Comparison of ENCODE assay signal across 15 mouse cellular contexts in genomic region chr17:35080248-35080647, GRCm38 (mm10). TPM values are rescaled to one million over a fixed set of nuclear protein-coding genes. Genes with fewer than 3 reads are reported as not detected.
DNase-seq lines count a peak whose midpoint lies in the region; ATAC-seq and TF ChIP-seq lines count a peak whose summit lies in the region.
"Had no signal": no experiment of that assay in that cellular context is flagged by ENCODE, and none has a peak within 500 bp of the region (broad histone marks: within the 10 kb centered on the region; RNA-seq: fewer than 3 reads in every experiment).

No protein-coding gene starts in this region.

- intact Hi-C loops in left cerebral cortex, postnatal 14 days (cut with DNase I): no loop called here

- 71% methylated on average over 6 of the region's 6 CpGs for WGBS in hindbrain, embryonic 11.5 days
- 65% methylated on average over 6 of the region's 6 CpGs for WGBS in hindbrain, postnatal 0 days
- WGBS in liver, postnatal 0 days (ENCODE audit: insufficient replicate concordance): 32% methylated on average over 6 of the region's 6 CpGs
- 64% methylated on average over 6 of the region's 6 CpGs for WGBS in hindbrain, embryonic 12.5 days

- TF ChIP-seq POLR2A in MEL (IDR thresholded peaks at IDR 0.05; ENCODE audit: control insufficient read depth in 1 of 2, insufficient read depth in 1 of 2, low read depth in 1 of 2, low read length in 2 of 2, poor library complexity in 1 of 2): peak in 1 of 2 experiments; percentile 31; a peak in 1 of 4 replicates

- no peak for DNase-seq in hindbrain, embryonic 11.5 days (ENCODE audit: low spot score)
- DNase-seq in hindbrain, postnatal 0 days (ENCODE audit: low spot score): no peak
- DNase-seq in MEL (ENCODE audit: low read depth, low spot score): no peak
- no peak for DNase-seq in liver, postnatal 0 days
- DNase-seq in left cerebral cortex, postnatal 14 days (ENCODE audit: low spot score in 2 of 2): no peak
- DNase-seq: adrenal gland, adult 8-10 months; kidney, postnatal 25 days; layer of hippocampus, postnatal 36 days; thymus, postnatal 4 days had no signal

- no peak for TF ChIP-seq RAD21 in MEL (IDR thresholded peaks at IDR 0.05; ENCODE audit: low read depth, low read length)

- no peak overlapping the region for H3K4me3 ChIP-seq in hindbrain, embryonic 11.5 days (ENCODE audit: low read depth, low read length)
- H3K4me3 ChIP-seq in hindbrain, postnatal 0 days (ENCODE audit: low read length): no peak overlapping the region
- H3K4me3 ChIP-seq in MEL (ENCODE audit: control insufficient read depth in 1 of 2, insufficient read depth in 1 of 2, low read depth in 2 of 2, low read length in 2 of 2): peak overlapping the region; percentile 3 to 19; a peak in 2 of 4 replicates
- peak overlapping the region; percentile 59 for H3K4me3 ChIP-seq in erythroblast, embryonic 14.5 days (replicated peaks)
- H3K4me3 ChIP-seq in liver, postnatal 0 days (ENCODE audit: low read depth, low read length): peak overlapping the region; percentile 17; the same call in 1 of the 2 replicates
- no peak overlapping the region for H3K4me3 ChIP-seq in hindbrain, embryonic 12.5 days
- H3K4me3 ChIP-seq: myocyte had no signal

- H3K9me3 ChIP-seq in hindbrain, embryonic 11.5 days (ENCODE audit: control insufficient read depth, low read length): no peaks in the 10 kb centered on the region
- no peaks in the 10 kb centered on the region for H3K9me3 ChIP-seq in hindbrain, postnatal 0 days (ENCODE audit: low read length)
- H3K9me3 ChIP-seq in MEL (replicated peaks; ENCODE audit: insufficient read depth, low read length): no peaks in the 10 kb centered on the region
- H3K9me3 ChIP-seq in erythroblast, embryonic 14.5 days (ENCODE audit: control insufficient read depth, low read length): peaks cover 2% of the 10 kb centered on the region
- no peaks in the 10 kb centered on the region for H3K9me3 ChIP-seq in liver, postnatal 0 days (ENCODE audit: low read length)
- H3K9me3 ChIP-seq in hindbrain, embryonic 12.5 days (replicated peaks): no peaks in the 10 kb centered on the region

- H3K9ac ChIP-seq in hindbrain, embryonic 11.5 days (ENCODE audit: low read depth, low read length): 0 out of 2 replicates have a peak overlapping the region, but pooled peaks have one; percentile 21
- no peak overlapping the region for H3K9ac ChIP-seq in hindbrain, postnatal 0 days (replicated peaks; ENCODE audit: low read length)
- H3K9ac ChIP-seq in MEL (ENCODE audit: control insufficient read depth, low read depth, low read length, poor library complexity, severe bottlenecking): peak overlapping the region; percentile 50
- peak overlapping the region; percentile 33; the same call in 1 of the 2 replicates for H3K9ac ChIP-seq in liver, postnatal 0 days (replicated peaks)
- no peak overlapping the region for H3K9ac ChIP-seq in hindbrain, embryonic 12.5 days

- no peaks in the 10 kb centered on the region for H3K27me3 ChIP-seq in hindbrain, embryonic 11.5 days (ENCODE audit: control insufficient read depth, insufficient read depth, low read length)
- no peaks in the 10 kb centered on the region for H3K27me3 ChIP-seq in hindbrain, postnatal 0 days (ENCODE audit: insufficient read depth, low read length)
- H3K27me3 ChIP-seq in MEL (ENCODE audit: control insufficient read depth in 1 of 2, insufficient read depth in 2 of 2, low read length in 2 of 2): no peaks in the 10 kb centered on the region
- peaks cover 27% of the 10 kb centered on the region for H3K27me3 ChIP-seq in erythroblast, embryonic 14.5 days (ENCODE audit: control insufficient read depth)
- 0 out of 2 replicates have a peak, but pooled peaks cover 4% of the 10 kb centered on the region for H3K27me3 ChIP-seq in liver, postnatal 0 days (ENCODE audit: insufficient read depth, low read length)
- peaks cover 3% of the 10 kb centered on the region; the same call in 1 of the 2 replicates for H3K27me3 ChIP-seq in hindbrain, embryonic 12.5 days

- ATAC-seq in hindbrain, embryonic 11.5 days (ENCODE audit: low FRiP score): no peak
- no peak for ATAC-seq in hindbrain, postnatal 0 days
- peak; percentile 48 for ATAC-seq in liver, postnatal 0 days
- ATAC-seq in hindbrain, embryonic 12.5 days (ENCODE audit: low FRiP score): no peak

- no peak overlapping the region for H3K4me2 ChIP-seq in hindbrain, embryonic 11.5 days (replicated peaks; ENCODE audit: low read depth, low read length)
- H3K4me2 ChIP-seq in hindbrain, postnatal 0 days (ENCODE audit: low read depth, low read length): no peak overlapping the region
- peak overlapping the region; percentile 51 for H3K4me2 ChIP-seq in liver, postnatal 0 days (ENCODE audit: low read depth, low read length)
- H3K4me2 ChIP-seq in hindbrain, embryonic 12.5 days (replicated peaks): no peak overlapping the region

- no peaks in the 10 kb centered on the region for H3K79me2 ChIP-seq in MEL (ENCODE audit: control insufficient read depth, insufficient read depth, low read length, poor library complexity)

- H3K4me1 ChIP-seq in hindbrain, embryonic 11.5 days (replicated peaks; ENCODE audit: control insufficient read depth, insufficient read depth, low read length): 0 out of 2 replicates have a peak, but pooled peaks cover 7% of the 10 kb centered on the region
- H3K4me1 ChIP-seq in hindbrain, postnatal 0 days (ENCODE audit: insufficient read depth, low read length): no peaks in the 10 kb centered on the region
- H3K4me1 ChIP-seq in MEL (ENCODE audit: control insufficient read depth in 1 of 2, insufficient read depth in 2 of 2, low read length in 2 of 2): peaks cover 20 to 52% of the 10 kb centered on the region in 2 experiments
- H3K4me1 ChIP-seq in erythroblast, embryonic 14.5 days (ENCODE audit: control insufficient read depth): peaks cover 54% of the 10 kb centered on the region
- H3K4me1 ChIP-seq in liver, postnatal 0 days (ENCODE audit: insufficient read depth): peaks cover 14% of the 10 kb centered on the region
- H3K4me1 ChIP-seq in hindbrain, embryonic 12.5 days: peaks cover 18% of the 10 kb centered on the region

- no peak for TF ChIP-seq CTCF in hindbrain, postnatal 0 days (IDR thresholded peaks at IDR 0.05; ENCODE audit: low read depth)
- no peak for TF ChIP-seq CTCF in MEL (IDR thresholded peaks at IDR 0.05 in 2 of 3, conservative IDR thresholded peaks at IDR 0.05 in 1 of 3; ENCODE audit: control insufficient read depth in 1 of 3, insufficient read depth in 1 of 3, low read depth in 2 of 3, low read length in 3 of 3, poor library complexity in 1 of 3, severe bottlenecking in 1 of 3)
- no peak for TF ChIP-seq CTCF in liver, postnatal 0 days (IDR thresholded peaks at IDR 0.05; ENCODE audit: low read depth)

- no peak overlapping the region for H3K27ac ChIP-seq in hindbrain, embryonic 11.5 days (ENCODE audit: low read depth, low read length)
- H3K27ac ChIP-seq in hindbrain, postnatal 0 days: no peak overlapping the region
- peak overlapping the region; percentile 94 for H3K27ac ChIP-seq in MEL (ENCODE audit: control insufficient read depth, low read depth, low read length)
- peak overlapping the region; percentile 50 for H3K27ac ChIP-seq in liver, postnatal 0 days (ENCODE audit: low read depth)
- H3K27ac ChIP-seq in hindbrain, embryonic 12.5 days: no peak overlapping the region
- H3K27ac ChIP-seq: macrophage had no signal

- TF ChIP-seq EP300 in MEL (IDR thresholded peaks at IDR 0.05; ENCODE audit: low read depth in 1 of 2, low read length in 2 of 2): no peak
- no peak for TF ChIP-seq EP300 in liver, postnatal 0 days (IDR thresholded peaks at IDR 0.05; ENCODE audit: low read depth)

- H3K36me3 ChIP-seq in hindbrain, embryonic 11.5 days (ENCODE audit: control insufficient read depth, insufficient read depth, low read length): no peaks in the 10 kb centered on the region
- H3K36me3 ChIP-seq in hindbrain, postnatal 0 days (ENCODE audit: insufficient read depth, low read length): no peaks in the 10 kb centered on the region
- H3K36me3 ChIP-seq in MEL (ENCODE audit: control insufficient read depth in 1 of 2, insufficient read depth in 2 of 2, low read length in 2 of 2): peaks cover 0 to 38% of the 10 kb centered on the region in 2 experiments; a peak in 2 of 4 replicates
- no peaks in the 10 kb centered on the region for H3K36me3 ChIP-seq in erythroblast, embryonic 14.5 days (ENCODE audit: control insufficient read depth)
- no peaks in the 10 kb centered on the region for H3K36me3 ChIP-seq in liver, postnatal 0 days (replicated peaks; ENCODE audit: insufficient read depth, low read length)
- H3K36me3 ChIP-seq in hindbrain, embryonic 12.5 days: no peaks in the 10 kb centered on the region

RNA-seq across cellular contexts. Expression of gene Ly6g6d, which starts 2.4 kb away (rescaled TPM):
- 1.0 and 2.7 TPM in 2 replicates for polyA plus RNA-seq in hindbrain, embryonic 11.5 days (2014; fragmentation: Nextera tagmentation; extraction: Ambion mirVana)
- total RNA-seq in hindbrain, postnatal 0 days (2014; rRNA removed): 0.78 TPM in 1 of 2 replicates, not detected in the other
- 1.3 and 1.9 TPM in 2 replicates for polyA plus RNA-seq in hindbrain, postnatal 0 days (2015; fragmentation: Nextera tagmentation; extraction: Ambion mirVana)
- total RNA-seq in MEL (2012; rRNA removed): 2.1 and 5.5 TPM in 2 replicates
- 1 to 10 TPM in 1 of 2 experiments, not detected in 1; 4.4 TPM for polyA plus RNA-seq in MEL (2012; ENCODE audit: insufficient read depth in 1 of 2, insufficient read length in 2 of 2, low read depth in 1 of 2, low replicate concordance in 2 of 2, missing spikeins in 1 of 2)
- not detected in 2 replicates for polyA plus RNA-seq in erythroblast, embryonic 14.5 days (2012)
- polyA plus RNA-seq in liver, postnatal 0 days (2015; fragmentation: Nextera tagmentation; extraction: Ambion mirVana): 0.54 and 0.60 TPM in 2 replicates
- 1 to 10 TPM in 1 of 2 experiments, not detected in 1; 1.2 TPM for total RNA-seq in left cerebral cortex, postnatal 14 days (2021)
- 2.1 and 2.3 TPM in 2 replicates for polyA plus RNA-seq in hindbrain, embryonic 12.5 days (2016; fragmentation: Nextera tagmentation; extraction: Ambion mirVana)
- polyA plus RNA-seq: myocyte had no signal

RNA-seq across cellular contexts. Expression of gene Ly6g6e, which starts 3.5 kb away (rescaled TPM):
- 0.42 and 0.50 TPM in 2 replicates for polyA plus RNA-seq in hindbrain, embryonic 11.5 days (2014; fragmentation: Nextera tagmentation; extraction: Ambion mirVana)
- total RNA-seq in hindbrain, postnatal 0 days (2014; rRNA removed): not detected in 2 replicates
- 0.44 TPM in 1 of 2 replicates, not detected in the other for polyA plus RNA-seq in hindbrain, postnatal 0 days (2015; fragmentation: Nextera tagmentation; extraction: Ambion mirVana)
- total RNA-seq in MEL (2012; rRNA removed): 0.23 TPM in 1 of 2 replicates, not detected in the other
- polyA plus RNA-seq in MEL (2012; ENCODE audit: insufficient read depth in 1 of 2, insufficient read length in 2 of 2, low read depth in 1 of 2, low replicate concordance in 2 of 2, missing spikeins in 1 of 2): not detected
- polyA plus RNA-seq in erythroblast, embryonic 14.5 days (2012): not detected in 2 replicates
- 0.19 TPM in 1 of 2 replicates, not detected in the other for polyA plus RNA-seq in liver, postnatal 0 days (2015; fragmentation: Nextera tagmentation; extraction: Ambion mirVana)
- total RNA-seq in left cerebral cortex, postnatal 14 days (2021): 1 to 10 TPM; 2.4 to 2.9 TPM
- polyA plus RNA-seq in hindbrain, embryonic 12.5 days (2016; fragmentation: Nextera tagmentation; extraction: Ambion mirVana): not detected in 2 replicates
- total RNA-seq: adrenal gland, adult 8-10 months; gastrocnemius, postnatal 4 days had no signal
- polyA plus RNA-seq: macrophage, myocyte had no signal

RNA-seq across cellular contexts. Expression of gene Ly6g6f, which starts 5.2 kb away (rescaled TPM):
- polyA plus RNA-seq in hindbrain, embryonic 11.5 days (2014; fragmentation: Nextera tagmentation; extraction: Ambion mirVana): 0.29 and 0.52 TPM in 2 replicates
- total RNA-seq in hindbrain, postnatal 0 days (2014; rRNA removed): not detected in 2 replicates
- polyA plus RNA-seq in hindbrain, postnatal 0 days (2015; fragmentation: Nextera tagmentation; extraction: Ambion mirVana): 0.26 TPM in 1 of 2 replicates, not detected in the other
- total RNA-seq in MEL (2012; rRNA removed): 1.4 and 3.0 TPM in 2 replicates
- under 1 TPM in 1 of 2 experiments, not detected in 1; 0.88 TPM for polyA plus RNA-seq in MEL (2012; ENCODE audit: insufficient read depth in 1 of 2, insufficient read length in 2 of 2, low read depth in 1 of 2, low replicate concordance in 2 of 2, missing spikeins in 1 of 2)
- polyA plus RNA-seq in erythroblast, embryonic 14.5 days (2012): 0.07 and 0.08 TPM in 2 replicates
- polyA plus RNA-seq in liver, postnatal 0 days (2015; fragmentation: Nextera tagmentation; extraction: Ambion mirVana): 4.0 and 5.3 TPM in 2 replicates
- total RNA-seq in left cerebral cortex, postnatal 14 days (2021): not detected
- 0.47 and 0.62 TPM in 2 replicates for polyA plus RNA-seq in hindbrain, embryonic 12.5 days (2016; fragmentation: Nextera tagmentation; extraction: Ambion mirVana)
- total RNA-seq: adrenal gland, adult 8-10 months; layer of hippocampus, postnatal 36 days had no signal
- polyA plus RNA-seq: macrophage; myocyte; stomach, embryonic 14.5 days had no signal

RNA-seq across cellular contexts. Expression of gene Abhd16a, which starts 8.8 kb away (rescaled TPM):
- polyA plus RNA-seq in hindbrain, embryonic 11.5 days (2014; fragmentation: Nextera tagmentation; extraction: Ambion mirVana): 40.2 and 45.1 TPM in 2 replicates
- 129 and 158 TPM in 2 replicates for total RNA-seq in hindbrain, postnatal 0 days (2014; rRNA removed)
- polyA plus RNA-seq in hindbrain, postnatal 0 days (2015; fragmentation: Nextera tagmentation; extraction: Ambion mirVana): 121 TPM in 2 replicates
- total RNA-seq in MEL (2012; rRNA removed): 86.9 and 126 TPM in 2 replicates
- polyA plus RNA-seq in MEL (2012; ENCODE audit: insufficient read depth in 1 of 2, insufficient read length in 2 of 2, low read depth in 1 of 2, low replicate concordance in 2 of 2, missing spikeins in 1 of 2): 10 to 100 TPM in 1 of 2 experiments, not detected in 1; 96.1 TPM
- 10.1 and 10.3 TPM in 2 replicates for polyA plus RNA-seq in erythroblast, embryonic 14.5 days (2012)
- 47.3 and 49.3 TPM in 2 replicates for polyA plus RNA-seq in liver, postnatal 0 days (2015; fragmentation: Nextera tagmentation; extraction: Ambion mirVana)
- total RNA-seq in left cerebral cortex, postnatal 14 days (2021): 100 to 1,000 TPM; 101 to 113 TPM
- 78.6 and 81.1 TPM in 2 replicates for polyA plus RNA-seq in hindbrain, embryonic 12.5 days (2016; fragmentation: Nextera tagmentation; extraction: Ambion mirVana)

RNA-seq across cellular contexts. Expression of gene Mpig6b, which starts 14.3 kb away (rescaled TPM):
- 0.66 and 1.1 TPM in 2 replicates for polyA plus RNA-seq in hindbrain, embryonic 11.5 days (2014; fragmentation: Nextera tagmentation; extraction: Ambion mirVana)
- not detected in 2 replicates for total RNA-seq in hindbrain, postnatal 0 days (2014; rRNA removed)
- 0.18 TPM in 2 replicates for polyA plus RNA-seq in hindbrain, postnatal 0 days (2015; fragmentation: Nextera tagmentation; extraction: Ambion mirVana)
- total RNA-seq in MEL (2012; rRNA removed): not detected in 2 replicates
- polyA plus RNA-seq in MEL (2012; ENCODE audit: insufficient read depth in 1 of 2, insufficient read length in 2 of 2, low read depth in 1 of 2, low replicate concordance in 2 of 2, missing spikeins in 1 of 2): not detected
- polyA plus RNA-seq in erythroblast, embryonic 14.5 days (2012): 0.05 TPM in 1 of 2 replicates, not detected in the other
- polyA plus RNA-seq in liver, postnatal 0 days (2015; fragmentation: Nextera tagmentation; extraction: Ambion mirVana): 6.5 and 7.1 TPM in 2 replicates
- total RNA-seq in left cerebral cortex, postnatal 14 days (2021): not detected
- polyA plus RNA-seq in hindbrain, embryonic 12.5 days (2016; fragmentation: Nextera tagmentation; extraction: Ambion mirVana): 0.46 and 0.52 TPM in 2 replicates
- total RNA-seq: adrenal gland, adult 8-10 months; layer of hippocampus, postnatal 36 days had no signal
- polyA plus RNA-seq: myocyte had no signal

Comparison
In these comparisons a context has a peak if more than half of its experiments do, and no peak if none do; other contexts are left out.
1. H3K9ac ChIP-seq: peak in hindbrain, embryonic 11.5 days (single experiment), MEL (single experiment) and liver, postnatal 0 days (single experiment); none in hindbrain, postnatal 0 days (single experiment) and hindbrain, embryonic 12.5 days (single experiment).
2. H3K27ac ChIP-seq: peak in MEL (single experiment) and liver, postnatal 0 days (single experiment); none in hindbrain, embryonic 11.5 days (single experiment), hindbrain, postnatal 0 days (single experiment) and hindbrain, embryonic 12.5 days (single experiment).
3. H3K4me3 ChIP-seq: peak in MEL (2 of 2), erythroblast, embryonic 14.5 days (single experiment) and liver, postnatal 0 days (single experiment); none in hindbrain, embryonic 11.5 days (single experiment), hindbrain, postnatal 0 days (single experiment) and hindbrain, embryonic 12.5 days (single experiment).